Mouse (Mus musculus) urinary bladder, postnatal 10 days (tissue): ENCODE measurements around the gene Ank3.

ENCODE experiments used
- DNase-seq: peaks from one replicate; pipeline ENCODE4 v3.0.0; 2022; ENCODE audit warnings: low spot score

The Ank3 gene

DNA sequence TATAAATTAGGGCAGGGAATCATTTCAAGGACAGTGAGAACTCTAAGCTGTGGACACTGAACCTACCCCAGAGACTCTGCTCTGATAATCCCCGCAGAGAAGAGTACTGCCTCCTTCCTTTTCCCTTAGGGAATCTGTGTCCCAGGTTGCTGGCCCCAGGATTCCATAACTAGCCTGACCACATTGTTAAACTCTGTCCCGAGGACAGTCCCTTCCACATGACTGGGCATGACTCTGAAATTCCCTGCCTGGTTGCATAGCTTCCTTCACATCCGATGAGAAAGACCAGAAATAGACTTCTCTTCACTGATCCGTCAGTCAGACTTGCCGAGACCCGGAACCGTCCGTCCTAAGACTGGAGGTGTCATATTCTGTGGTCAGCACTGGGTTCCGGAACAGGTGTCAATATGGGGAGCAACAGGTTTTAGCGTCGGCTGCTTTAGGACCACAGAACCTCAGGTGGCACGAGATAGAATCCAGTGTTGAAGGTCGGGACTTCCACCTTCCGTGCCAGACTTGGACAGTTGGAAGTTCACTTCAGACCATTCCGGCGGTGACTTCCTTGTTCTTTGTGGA is 219.1 kb downstream of the Ank3 start:
- DNase-seq = no peak

DNA sequence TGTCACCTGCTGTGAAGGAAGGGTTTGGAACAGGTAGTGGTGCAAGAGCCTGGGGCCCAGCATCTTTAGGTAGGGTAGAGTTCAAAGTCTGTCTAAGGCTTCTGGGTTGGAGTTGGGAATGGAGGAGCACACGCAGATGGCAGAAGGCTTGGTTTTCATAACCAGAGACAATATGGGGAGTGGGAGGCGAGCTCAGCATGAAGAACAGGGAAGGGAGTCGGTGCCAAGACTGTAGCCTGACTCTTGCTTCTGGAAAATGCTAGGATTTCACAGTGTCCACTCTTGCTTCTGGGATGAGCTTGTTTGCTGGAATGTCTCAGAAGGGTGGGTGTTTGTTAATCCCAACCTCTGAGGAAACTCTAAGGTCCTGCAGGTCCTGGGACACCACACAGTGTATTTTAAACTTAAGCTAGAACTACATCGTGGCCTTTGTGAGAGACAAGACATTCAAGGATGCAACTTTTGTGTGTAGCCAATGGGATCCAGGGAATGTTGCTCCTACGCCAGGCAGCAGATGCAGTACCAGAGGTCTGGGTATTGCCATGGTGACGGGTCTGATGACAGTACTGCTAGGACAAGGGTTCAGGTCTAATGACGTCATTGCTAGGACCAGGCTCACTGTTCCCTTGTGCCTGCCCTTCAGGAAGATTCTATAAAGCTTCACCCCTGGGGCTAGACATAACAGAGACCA is 222.3 kb downstream of the Ank3 start:
- no peak for DNase-seq

DNA sequence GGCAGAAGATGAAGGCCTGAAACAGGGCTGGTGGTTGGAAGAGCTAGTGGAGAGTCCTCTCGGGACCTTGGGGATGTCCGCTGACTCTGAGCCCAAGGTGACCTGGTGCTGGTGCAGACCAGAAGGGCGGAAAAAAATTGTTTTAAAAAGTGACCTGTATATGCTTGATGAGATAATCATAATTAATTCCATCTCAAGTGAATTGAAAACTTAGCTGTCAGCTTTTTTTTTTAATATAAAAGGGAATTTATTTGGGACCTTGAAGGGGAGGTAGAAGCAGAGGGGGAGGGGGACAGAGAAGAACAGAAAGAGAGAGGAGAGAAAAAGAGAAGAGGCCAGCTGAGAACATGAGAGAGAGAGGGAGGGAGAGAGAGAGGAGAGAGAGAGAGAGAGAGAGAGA is 229.2 kb downstream of the Ank3 start:
- no peak for DNase-seq

DNA sequence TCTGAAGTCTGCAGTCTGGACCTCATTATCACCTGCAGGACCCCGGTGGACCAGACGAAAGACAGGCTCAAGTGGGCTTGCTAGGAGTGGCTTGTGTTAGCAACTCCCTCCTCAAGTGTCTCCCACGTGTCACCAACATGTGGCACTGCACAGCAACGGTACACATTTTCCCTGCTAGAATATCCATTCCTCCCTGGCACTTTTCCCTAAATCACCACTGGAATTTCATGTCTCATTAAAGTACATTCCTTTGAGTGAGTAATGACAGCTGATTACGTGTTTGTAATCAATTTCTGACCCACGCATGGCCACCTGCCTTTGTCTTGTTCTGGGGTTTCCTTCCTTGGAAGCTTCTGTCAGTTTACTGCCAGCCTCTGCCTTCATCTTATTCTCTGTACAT is 230.2 kb downstream of the Ank3 start:
- no peak for DNase-seq

DNA sequence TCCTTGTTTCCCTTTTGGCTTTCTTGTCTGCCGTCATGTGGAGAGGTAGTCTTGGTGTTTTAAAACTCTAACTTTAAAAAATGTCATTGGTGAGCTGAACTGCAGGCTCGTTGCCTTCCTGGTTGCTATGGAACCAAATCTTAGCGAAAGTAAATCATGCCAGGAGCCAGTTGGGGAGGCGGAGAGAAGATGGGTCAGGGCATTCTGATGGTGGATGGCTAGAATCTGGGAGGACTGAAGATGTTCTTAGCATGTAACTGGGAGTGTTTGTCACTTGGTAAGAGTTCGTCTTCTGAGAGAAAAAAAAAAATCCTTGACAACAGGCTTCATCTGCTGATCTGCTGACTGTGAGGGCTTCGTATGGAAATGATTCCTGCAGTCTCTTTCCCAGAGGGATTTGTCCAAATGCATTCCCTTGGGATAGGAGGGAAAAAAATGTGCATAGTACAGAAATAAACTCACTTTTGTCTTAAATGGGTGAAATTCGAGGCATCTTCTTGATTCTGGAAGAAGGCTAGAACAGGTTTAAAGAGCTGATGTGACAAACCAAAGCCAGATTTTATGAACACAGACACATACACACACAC is 232.3 kb downstream of the Ank3 start:
- no peak for DNase-seq

DNA sequence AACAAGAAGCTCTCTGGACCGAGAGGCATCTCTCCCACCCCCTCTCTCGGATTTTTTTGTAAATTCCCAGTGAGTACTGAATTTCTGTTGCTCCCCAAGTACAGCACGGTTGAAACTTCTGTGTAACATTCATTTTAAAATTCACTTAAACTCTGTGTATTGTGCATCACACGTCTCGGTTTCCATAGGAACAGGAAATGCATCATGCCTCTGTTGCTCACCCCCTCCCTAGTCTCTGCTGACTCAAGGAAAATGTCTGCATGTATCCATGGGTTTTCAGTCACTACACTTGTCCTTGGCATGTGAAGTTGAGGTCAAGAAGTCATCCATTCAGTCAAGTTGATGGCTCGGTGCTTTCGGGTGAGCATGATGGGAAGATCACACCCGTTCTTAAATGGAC is 234.3 kb downstream of the Ank3 start:
- no peak for DNase-seq

DNA sequence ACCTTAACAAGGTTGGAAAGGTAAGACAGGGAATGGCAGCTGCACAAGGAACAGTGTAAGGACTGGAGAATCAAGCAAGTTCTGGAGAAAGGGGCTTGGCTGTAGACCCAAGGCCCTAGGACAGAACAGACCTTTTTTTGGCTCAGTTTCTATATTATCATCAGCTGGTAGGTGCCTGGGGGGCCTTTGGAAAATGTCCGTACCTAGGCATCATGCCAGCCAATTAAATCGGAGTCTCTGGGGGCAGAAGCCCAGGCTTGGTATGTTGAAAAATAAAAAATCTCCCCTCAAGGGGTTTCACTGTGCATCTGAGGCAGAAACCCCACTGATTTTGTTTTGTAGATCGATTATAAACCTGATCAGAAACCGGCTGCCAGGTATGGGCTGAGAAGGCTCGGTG is 236.3 kb downstream of the Ank3 start:
- no peak for DNase-seq

DNA sequence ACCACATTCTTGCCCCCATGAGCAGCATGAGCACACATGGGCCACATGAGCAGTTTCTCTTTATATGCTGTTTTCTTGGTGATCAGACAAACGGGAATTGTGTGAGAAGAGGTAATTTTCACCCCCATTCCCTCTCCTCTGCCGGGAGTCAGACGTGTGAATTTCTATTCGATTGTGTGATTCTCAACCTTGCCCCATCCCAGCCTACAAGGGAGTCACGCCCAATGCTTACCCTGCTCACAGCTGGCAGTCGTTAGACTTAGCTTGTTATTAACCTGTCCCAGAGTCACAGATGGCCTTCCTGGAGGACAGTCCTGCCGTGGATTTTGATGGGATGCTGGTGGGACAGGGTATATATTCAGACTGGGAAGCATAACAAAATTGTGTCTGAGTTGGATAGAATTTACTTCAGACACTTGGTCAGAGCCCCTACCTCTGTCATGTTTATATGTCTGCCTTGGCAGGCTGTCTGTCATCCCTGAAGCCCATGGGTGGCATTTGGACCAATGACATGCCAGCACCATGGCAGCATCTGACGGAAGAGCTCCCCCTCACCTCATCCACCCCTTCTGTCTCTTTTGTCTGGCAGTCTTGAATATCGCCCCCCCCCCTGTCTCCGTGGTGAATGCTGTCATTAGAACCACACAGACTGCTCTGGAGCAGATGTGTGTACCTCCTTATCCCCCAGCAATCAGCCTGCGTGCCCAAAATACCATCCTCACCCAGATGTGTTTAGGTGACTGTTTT is 237.5 kb downstream of the Ank3 start:
- no peak for DNase-seq

DNA sequence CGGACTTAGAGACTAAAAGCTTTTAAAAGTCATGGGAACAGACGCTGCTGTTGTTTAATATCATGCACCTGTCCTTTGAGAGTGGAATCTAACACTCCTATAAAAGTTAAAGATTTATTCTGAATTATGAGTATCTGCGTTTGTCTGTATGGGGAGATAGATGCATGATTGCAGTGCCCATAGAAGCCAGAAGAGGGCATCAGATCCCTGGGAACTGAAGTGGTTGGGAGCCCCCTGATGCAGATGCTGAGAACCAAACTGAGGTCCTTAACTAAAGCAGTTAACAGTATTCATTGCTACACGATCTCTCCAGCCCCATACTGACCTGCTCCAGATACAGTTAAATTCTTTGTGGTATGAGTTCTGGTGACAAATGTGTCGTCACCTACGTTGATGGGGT is 240.6 kb downstream of the Ank3 start:
- no peak for DNase-seq

DNA sequence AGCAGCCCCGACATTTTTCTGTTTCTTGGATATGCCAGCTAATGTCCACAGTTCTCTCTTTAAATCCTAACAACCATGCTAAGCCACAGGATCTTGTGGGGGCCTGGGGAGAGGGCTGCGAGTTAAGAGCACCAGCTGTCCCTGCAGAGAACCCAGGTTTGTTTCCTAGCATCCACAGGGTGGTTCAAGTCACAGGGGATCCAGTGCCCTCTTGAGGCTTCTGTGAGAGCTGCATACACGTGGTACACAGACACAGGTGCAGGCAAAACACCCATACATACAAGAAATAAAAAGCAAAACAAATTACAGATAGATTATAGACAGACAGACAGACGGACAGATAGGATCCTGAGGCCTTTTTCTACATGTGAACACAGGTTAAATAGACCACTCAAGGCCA is 242.0 kb downstream of the Ank3 start:
- DNase-seq = no peak

DNA sequence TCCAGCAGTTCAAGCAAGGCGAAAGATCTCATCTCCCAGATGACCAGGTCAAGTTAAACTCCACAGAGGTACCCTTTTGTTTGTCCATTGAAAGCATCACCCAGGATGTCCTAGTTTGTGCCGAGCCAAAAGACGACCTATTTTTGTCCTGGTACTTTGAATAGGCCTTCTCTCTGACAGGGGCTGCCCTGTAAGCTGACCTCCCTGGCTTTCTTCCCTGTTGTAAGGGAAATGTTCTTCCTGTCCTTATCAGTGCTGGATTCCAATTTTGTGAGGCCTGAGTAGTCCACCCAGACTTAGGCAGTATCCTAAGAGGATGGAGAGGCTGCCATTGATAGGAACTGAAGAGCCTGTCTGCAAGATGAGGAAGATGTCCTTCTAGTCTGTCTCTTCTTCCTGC is 244.9 kb downstream of the Ank3 start:
- DNase-seq = no peak

DNA sequence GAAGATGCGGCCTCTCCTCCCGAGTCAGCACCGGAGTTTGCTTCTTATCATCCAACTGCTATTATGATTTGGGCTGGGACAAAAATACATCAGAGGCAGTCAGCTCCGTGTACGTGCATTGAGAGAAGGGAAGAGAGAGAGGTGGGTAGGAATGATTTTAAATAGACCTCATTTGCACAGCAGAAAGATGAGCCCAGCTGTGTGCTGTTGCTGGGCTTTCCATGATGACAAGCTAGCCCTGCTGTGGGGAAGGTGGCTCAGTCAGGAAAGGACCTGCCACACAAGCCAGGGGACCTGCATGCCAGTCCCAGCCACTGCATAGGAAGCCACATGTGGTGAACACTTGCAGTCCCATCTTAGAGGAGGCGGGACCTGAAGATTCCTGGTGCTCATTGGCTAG is 245.4 kb downstream of the Ank3 start:
- no peak for DNase-seq

DNA sequence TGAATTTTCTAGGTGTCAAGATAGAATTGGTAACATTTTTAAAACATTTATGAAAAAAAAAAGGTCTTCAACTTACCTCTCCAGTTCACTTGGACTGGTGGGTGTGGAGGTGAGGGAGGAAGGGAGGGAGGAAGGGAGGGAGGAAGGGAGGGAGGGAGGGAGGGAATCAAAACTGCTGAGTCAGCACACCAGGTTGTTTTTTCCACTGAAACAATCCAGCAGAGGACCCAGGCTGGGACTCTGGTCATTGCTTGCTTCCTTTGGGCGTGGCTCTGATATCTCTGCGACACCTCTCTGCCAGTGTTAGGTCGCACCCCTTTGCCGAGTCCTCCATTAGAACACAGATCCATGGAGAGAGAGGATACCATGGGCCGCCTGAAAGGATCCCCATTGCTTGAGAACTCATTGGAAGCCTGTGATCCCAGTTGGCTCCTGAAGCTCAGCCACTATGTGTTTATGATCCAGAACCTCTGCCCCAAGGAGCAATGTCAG is 246.8 kb downstream of the Ank3 start:
- DNase-seq = no peak

DNA sequence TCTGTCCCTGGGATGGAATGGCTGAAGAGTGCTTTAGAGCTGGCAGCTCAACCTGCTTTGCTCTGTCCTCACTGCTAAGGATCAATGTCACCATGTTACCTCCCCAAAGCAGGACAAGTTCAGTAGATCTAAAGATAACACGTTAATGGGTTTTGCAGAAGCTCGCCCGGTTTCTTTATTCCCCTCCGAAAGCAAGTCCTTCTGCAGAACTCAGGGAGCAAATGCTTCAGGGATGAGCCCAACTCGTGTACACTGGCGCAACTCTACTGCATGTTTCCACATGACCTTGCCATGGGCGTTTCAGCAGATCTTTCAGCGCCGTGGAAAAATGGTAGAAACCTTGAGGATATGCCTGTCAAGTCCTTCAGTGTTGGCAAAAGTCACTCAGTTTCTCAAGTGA is 247.4 kb downstream of the Ank3 start:
- DNase-seq = no peak

DNA sequence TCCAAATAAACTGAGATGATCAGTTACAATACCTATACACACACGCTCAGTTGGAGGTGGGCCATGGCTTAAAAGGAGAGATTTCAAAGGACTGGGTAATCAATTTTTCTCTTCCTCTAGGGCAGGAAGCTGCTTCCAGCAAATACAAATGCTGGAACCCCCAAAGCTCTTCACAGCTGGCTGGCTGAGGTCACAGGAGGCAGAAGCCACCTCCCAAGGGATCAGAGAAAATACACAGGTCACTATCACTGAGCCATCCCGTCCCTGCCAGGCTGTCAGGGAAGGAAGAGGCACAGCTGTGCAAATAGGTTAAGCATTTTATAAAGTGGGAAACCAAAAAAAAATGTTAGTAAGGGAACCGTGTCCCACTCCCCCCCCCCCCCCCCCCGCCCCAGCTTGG is 251.5 kb downstream of the Ank3 start:
- no peak for DNase-seq

DNA sequence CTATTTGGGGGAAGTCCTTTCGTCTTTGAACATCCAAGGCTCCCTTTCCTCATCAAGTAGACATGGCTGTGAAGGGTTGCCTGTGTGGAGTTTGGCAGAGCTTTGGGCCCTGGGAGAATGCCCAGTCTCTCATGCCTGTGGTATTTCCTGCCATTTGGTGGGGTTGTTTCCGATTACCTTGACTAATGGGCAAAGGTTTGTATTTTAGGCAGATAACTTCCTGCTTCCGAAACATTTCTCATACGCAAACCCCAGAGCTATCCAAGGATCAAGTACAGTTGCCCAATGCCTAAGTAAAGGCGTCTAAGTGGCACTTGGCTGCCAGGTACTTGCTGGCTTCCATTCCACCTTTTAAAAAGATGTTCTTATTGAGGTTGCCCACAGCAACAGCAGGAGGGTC is 254.1 kb downstream of the Ank3 start:
- no peak for DNase-seq

DNA sequence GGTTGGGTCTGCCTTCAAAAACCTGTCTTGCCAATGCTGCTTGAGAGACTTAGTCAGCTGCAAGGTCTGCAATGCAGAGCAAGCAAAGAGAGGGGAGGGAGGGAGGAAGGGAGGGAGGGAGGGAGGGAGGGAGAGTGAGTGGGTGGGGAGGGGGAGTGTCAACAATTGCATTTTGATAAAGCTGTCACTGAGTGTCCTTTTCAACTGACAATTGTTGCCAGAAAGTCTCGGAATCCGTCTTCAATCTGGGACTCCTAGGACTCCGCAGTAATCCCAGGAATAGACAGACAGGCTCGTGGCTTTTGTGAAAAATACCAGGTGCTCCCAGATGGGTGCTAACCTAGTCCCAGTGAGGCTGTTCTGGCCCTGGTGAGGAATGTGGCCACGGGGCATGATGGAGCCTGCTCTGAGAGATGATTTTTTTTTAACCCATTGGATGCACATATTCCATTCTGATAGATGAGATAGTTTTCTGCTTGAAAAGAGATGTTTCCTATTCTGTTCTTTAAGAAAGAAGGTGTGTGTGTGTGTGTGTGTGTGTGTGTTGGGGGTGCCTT is 254.6 kb downstream of the Ank3 start:
- no peak for DNase-seq

DNA sequence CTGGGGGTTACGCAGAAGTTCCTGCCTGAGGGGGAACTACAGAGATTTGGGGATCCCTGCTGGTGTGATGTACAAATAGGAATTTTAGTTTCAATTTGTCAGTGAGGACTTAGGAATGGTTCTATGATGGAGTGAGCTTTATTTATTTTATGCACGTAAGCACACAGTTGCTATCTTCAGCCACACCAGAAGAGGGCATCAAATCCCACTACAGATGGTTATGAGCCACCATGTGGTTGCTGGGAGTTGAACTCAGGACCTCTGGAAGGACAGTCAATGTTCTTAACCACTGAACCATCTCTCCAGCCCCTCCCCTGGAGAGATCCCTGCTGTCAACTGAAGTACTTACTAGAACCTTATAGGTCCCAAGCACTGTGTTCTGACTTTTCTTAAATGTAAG is 255.6 kb downstream of the Ank3 start:
- no peak for DNase-seq

DNA sequence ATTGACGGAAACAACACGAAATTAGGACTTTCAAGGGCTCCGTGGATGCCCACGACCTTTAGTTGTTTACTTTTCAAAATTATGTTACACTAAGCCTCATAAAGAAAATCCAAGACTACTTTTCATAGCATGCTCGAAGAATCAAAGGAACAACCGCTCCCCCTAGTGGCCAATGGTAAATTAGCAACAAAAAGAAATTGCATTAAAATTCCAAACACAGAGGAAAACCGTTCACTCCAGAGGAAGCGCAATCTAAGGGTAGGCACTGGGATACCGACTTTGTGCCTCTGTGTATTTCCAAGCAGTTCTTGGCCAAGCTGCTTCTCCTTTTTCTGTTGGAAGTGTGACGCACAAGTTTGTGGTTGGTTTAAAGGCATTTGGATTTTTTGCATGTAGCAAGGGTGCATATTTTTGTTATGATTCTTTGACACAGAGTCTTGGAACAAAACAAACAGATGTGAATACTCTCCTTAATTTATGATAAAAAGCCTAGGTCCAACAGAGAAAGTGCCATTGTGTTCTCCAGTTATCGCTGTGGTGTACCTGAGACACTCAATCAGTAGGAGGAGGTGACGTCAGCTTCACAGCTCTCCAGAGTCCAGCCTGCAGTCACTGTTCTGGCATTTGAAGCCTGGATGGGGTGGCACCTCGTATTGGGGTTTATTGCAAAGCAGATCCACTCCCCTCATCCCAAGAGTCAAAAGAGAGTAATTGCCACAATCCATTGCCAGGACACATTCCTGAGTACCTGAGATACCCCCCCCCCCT is 256.5 kb downstream of the Ank3 start:
- DNase-seq = no peak

DNA sequence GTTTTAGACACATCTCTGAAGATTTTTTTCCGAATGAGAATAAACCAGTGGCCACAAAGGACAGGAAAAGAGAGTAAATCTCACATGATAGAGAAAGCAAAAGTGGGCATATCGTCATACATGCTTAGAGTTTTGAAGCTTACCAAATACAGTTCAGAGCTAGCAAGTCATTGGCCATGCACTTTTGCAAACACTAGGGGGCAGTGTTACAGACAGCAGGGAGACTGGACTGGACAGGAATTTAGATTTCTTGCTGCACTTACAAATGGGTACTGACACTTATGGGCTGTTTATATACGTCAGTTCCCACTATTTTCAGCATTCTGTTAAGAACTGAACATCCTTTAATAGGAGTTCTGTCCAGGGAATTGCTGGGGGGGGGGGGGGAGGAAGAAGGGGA is 257.7 kb downstream of the Ank3 start:
- no peak for DNase-seq

DNA sequence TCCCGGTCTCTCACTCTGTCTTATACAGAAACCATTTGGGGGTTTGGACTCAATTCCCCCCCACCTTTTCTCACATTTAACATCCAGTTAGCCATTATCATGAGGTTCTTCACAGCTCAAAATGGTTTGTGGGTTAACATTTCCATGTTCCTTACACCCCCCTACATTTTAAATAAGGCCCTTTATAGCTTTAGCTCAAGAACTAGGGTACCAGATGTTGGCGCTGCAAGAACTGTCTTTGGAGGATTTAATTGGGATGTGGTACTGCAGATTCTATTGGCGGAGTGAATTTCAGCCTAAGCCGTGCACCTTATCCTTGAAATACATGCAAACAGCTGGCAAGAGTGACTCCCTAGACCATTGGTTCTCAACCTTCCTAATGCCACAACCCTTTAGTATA is 261.2 kb downstream of the Ank3 start:
- no peak for DNase-seq

DNA sequence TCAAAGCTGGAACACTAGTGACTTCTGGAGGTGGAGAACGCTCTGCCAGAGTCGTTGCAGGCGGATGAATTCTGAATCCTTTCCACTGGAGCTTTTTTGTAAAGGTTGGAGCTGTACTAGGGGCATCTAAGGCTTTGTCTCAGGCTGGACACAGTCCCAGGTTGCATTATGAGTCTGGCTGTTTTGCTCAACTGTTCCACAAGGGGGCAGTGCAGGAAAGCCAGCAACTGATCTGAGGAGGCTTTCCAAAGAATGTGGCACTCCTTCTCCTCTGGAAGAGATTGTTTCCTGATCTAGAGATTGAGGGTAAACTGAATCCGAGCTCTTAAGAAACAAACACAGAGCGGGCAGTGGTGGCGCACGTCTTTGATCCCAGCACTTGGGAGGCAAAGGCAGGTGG is 263.8 kb downstream of the Ank3 start:
- peak; percentile 37 for DNase-seq
